Comparison of ENCODE assay signal across 8 mouse cellular contexts in genomic region chr4:132958741-132959678, GRCm38 (mm10). TPM values are rescaled to one million over a fixed set of nuclear protein-coding genes. Genes with fewer than 3 reads are reported as not detected.
DNase-seq lines count a peak whose midpoint lies in the region; ATAC-seq lines count a peak whose summit lies in the region.

No protein-coding gene starts in this region.

- H3K27ac ChIP-seq in heart, embryonic 15.5 days, result peak overlapping the region; percentile 93
- peak overlapping the region; percentile 86 for H3K27ac ChIP-seq in limb, embryonic 13.5 days
- H3K27ac ChIP-seq in midbrain, embryonic 16.5 days (ENCODE audit: low read length), result peak overlapping the region; percentile 68

- ATAC-seq in heart, embryonic 15.5 days (replicated peaks; ENCODE audit: insufficient number of reproducible peaks, insufficient read depth, low FRiP score, low read depth), result peak; percentile 69
- ATAC-seq in limb, embryonic 13.5 days (ENCODE audit: low FRiP score, low read depth), result peak; percentile 81
- ATAC-seq in midbrain, embryonic 16.5 days, result peak; percentile 58; the same call in 1 of the 2 replicates
- no peak for ATAC-seq in erythroblast, adult 5-6 weeks (replicated peaks; ENCODE audit: low FRiP score, poor library complexity, severe bottlenecking)

- no peaks in the 10 kb centered on the region for H3K9me3 ChIP-seq in heart, embryonic 15.5 days (replicated peaks)
- no peaks in the 10 kb centered on the region for H3K9me3 ChIP-seq in limb, embryonic 13.5 days
- no peaks in the 10 kb centered on the region for H3K9me3 ChIP-seq in midbrain, embryonic 16.5 days (replicated peaks; ENCODE audit: control insufficient read depth, low read length, poor library complexity, severe bottlenecking)

- H3K27me3 ChIP-seq in heart, embryonic 15.5 days, result no peaks in the 10 kb centered on the region
- no peaks in the 10 kb centered on the region for H3K27me3 ChIP-seq in limb, embryonic 13.5 days
- H3K27me3 ChIP-seq in midbrain, embryonic 16.5 days (ENCODE audit: control insufficient read depth, insufficient read depth, low read depth, low read length), result no peaks in the 10 kb centered on the region

- DNase-seq in adrenal gland, adult (ENCODE audit: inconsistent age in 2 of 2, low spot score in 1 of 2), result peak; percentile 44 to 69
- DNase-seq in adrenal gland, adult 18-20 months (ENCODE audit: low spot score in 2 of 2), result no peak
- DNase-seq in embryo, embryonic 11 days, result peak; percentile 74
- DNase-seq in spleen, adult 18-20 months, result no peak

- WGBS in heart, embryonic 15.5 days, result 8% methylated on average over 10 of the region's 10 CpGs
- 7% methylated on average over 10 of the region's 10 CpGs for WGBS in limb, embryonic 13.5 days
- WGBS in midbrain, embryonic 16.5 days, result 4% methylated on average over 10 of the region's 10 CpGs

- H3K9ac ChIP-seq in heart, embryonic 15.5 days, result peak overlapping the region; percentile 30; the same call in 1 of the 2 replicates
- peak overlapping the region; percentile 26; the same call in 1 of the 2 replicates for H3K9ac ChIP-seq in limb, embryonic 13.5 days
- 0 out of 2 replicates have a peak overlapping the region, but pooled peaks have one; percentile 5 for H3K9ac ChIP-seq in midbrain, embryonic 16.5 days (ENCODE audit: low read depth, low read length)

- peaks cover 57% of the 10 kb centered on the region for H3K4me1 ChIP-seq in heart, embryonic 15.5 days (replicated peaks)
- peaks cover 54% of the 10 kb centered on the region for H3K4me1 ChIP-seq in limb, embryonic 13.5 days
- peaks cover 7% of the 10 kb centered on the region; the same call in 1 of the 2 replicates for H3K4me1 ChIP-seq in midbrain, embryonic 16.5 days (ENCODE audit: control insufficient read depth, insufficient read depth, low read length)

- no peaks in the 10 kb centered on the region for H3K36me3 ChIP-seq in heart, embryonic 15.5 days
- H3K36me3 ChIP-seq in limb, embryonic 13.5 days, result no peaks in the 10 kb centered on the region
- H3K36me3 ChIP-seq in midbrain, embryonic 16.5 days (ENCODE audit: control insufficient read depth, insufficient read depth, low read length), result no peaks in the 10 kb centered on the region

- H3K4me3 ChIP-seq in heart, embryonic 15.5 days, result no peak overlapping the region
- H3K4me3 ChIP-seq in limb, embryonic 13.5 days, result no peak overlapping the region
- no peak overlapping the region for H3K4me3 ChIP-seq in midbrain, embryonic 16.5 days (ENCODE audit: low read depth, low read length)

- H3K4me2 ChIP-seq in heart, embryonic 15.5 days, result peak overlapping the region; percentile 20; the same call in 1 of the 2 replicates
- H3K4me2 ChIP-seq in limb, embryonic 13.5 days (replicated peaks), result peak overlapping the region; percentile 36
- H3K4me2 ChIP-seq in midbrain, embryonic 16.5 days (ENCODE audit: low read length), result no peak overlapping the region

RNA-seq across cellular contexts. Expression of gene Fgr, which starts 14.9 kb away (rescaled TPM):
- under 1 TPM; 0.43 to 0.58 TPM for total RNA-seq in adrenal gland, adult 18-20 months (2021)
- 0.42 and 1.0 TPM in 2 replicates for polyA plus RNA-seq in heart, embryonic 15.5 days (2015; fragmentation: Nextera tagmentation; extraction: Ambion mirVana)
- polyA plus RNA-seq in limb, embryonic 13.5 days (2015; fragmentation: Nextera tagmentation; extraction: Ambion mirVana), result 0.19 and 0.26 TPM in 2 replicates
- polyA plus RNA-seq in midbrain, embryonic 16.5 days (2015; fragmentation: Nextera tagmentation; extraction: Ambion mirVana), result 0.05 TPM in 1 of 2 replicates, not detected in the other
- 12.1 and 21.5 TPM in 2 replicates for total RNA-seq in erythroblast, adult 5-6 weeks (2015; ENCODE audit: low replicate concordance)
- total RNA-seq in erythroblast, adult 5-6 weeks (2017; ENCODE audit: low replicate concordance), result 13.4 and 18.7 TPM in 2 replicates

RNA-seq across cellular contexts. Expression of gene Fam76a, which starts 36.7 kb away (rescaled TPM):
- total RNA-seq in adrenal gland, adult 18-20 months (2021), result 10 to 100 TPM; 25.2 to 26.1 TPM
- 37.0 and 40.0 TPM in 2 replicates for polyA plus RNA-seq in heart, embryonic 15.5 days (2015; fragmentation: Nextera tagmentation; extraction: Ambion mirVana)
- 39.9 and 44.8 TPM in 2 replicates for polyA plus RNA-seq in limb, embryonic 13.5 days (2015; fragmentation: Nextera tagmentation; extraction: Ambion mirVana)
- polyA plus RNA-seq in midbrain, embryonic 16.5 days (2015; fragmentation: Nextera tagmentation; extraction: Ambion mirVana), result 41.8 and 42.7 TPM in 2 replicates
- total RNA-seq in erythroblast, adult 5-6 weeks (2015; ENCODE audit: low replicate concordance), result 26.5 and 39.9 TPM in 2 replicates
- 47.6 and 53.9 TPM in 2 replicates for total RNA-seq in erythroblast, adult 5-6 weeks (2017; ENCODE audit: low replicate concordance)

RNA-seq across cellular contexts. Expression of gene Ahdc1, which starts 52.0 kb away (rescaled TPM):
- 10 to 100 TPM; 72.1 to 86.9 TPM for total RNA-seq in adrenal gland, adult 18-20 months (2021)
- polyA plus RNA-seq in heart, embryonic 15.5 days (2015; fragmentation: Nextera tagmentation; extraction: Ambion mirVana), result 6.3 and 8.5 TPM in 2 replicates
- 11.3 and 11.5 TPM in 2 replicates for polyA plus RNA-seq in limb, embryonic 13.5 days (2015; fragmentation: Nextera tagmentation; extraction: Ambion mirVana)
- polyA plus RNA-seq in midbrain, embryonic 16.5 days (2015; fragmentation: Nextera tagmentation; extraction: Ambion mirVana), result 11.2 and 12.5 TPM in 2 replicates
- 1.2 and 10.2 TPM in 2 replicates for total RNA-seq in erythroblast, adult 5-6 weeks (2015; ENCODE audit: low replicate concordance)
- 0.17 and 4.2 TPM in 2 replicates for total RNA-seq in erythroblast, adult 5-6 weeks (2017; ENCODE audit: low replicate concordance)

Comparison
In these comparisons a context has a peak if more than half of its experiments do, and no peak if none do; other contexts are left out.
1. DNase-seq: peak in adrenal gland, adult (2 of 2) and embryo, embryonic 11 days (single experiment); none in adrenal gland, adult 18-20 months (0 of 2) and spleen, adult 18-20 months (0 of 2).
2. Peak in every context shown above with its lines, with median percentiles within 50 percentile points of each other: H3K27ac ChIP-seq and H3K9ac ChIP-seq.